Mouse (Mus musculus) liver, postnatal 0 days (tissue): Measurements from ENCODE around the gene Hic1. TPM values are rescaled to one million over a fixed set of nuclear protein-coding genes. Genes with fewer than 3 reads are reported as not detected.

Experiments
- ATAC-seq: fragments of 200-750 bp; cut with Nextera tagmentation; 2 replicates; pipeline ENCODE4 v1.8.0; 2017; ENCODE audit warnings: mild to moderate bottlenecking, moderate library complexity
- DNase-seq: peaks from one replicate; pipeline ENCODE4 v3.0.0-alpha.2; 2016
- H3K27ac ChIP-seq: fragments of 300-500 bp; sonication (generic); 2 replicates; pipeline ENCODE4 v1.5.1; 2014; ENCODE audit warnings: antibody characterized with exemption, moderate library complexity, mild to moderate bottlenecking, low read depth
- H3K27me3 ChIP-seq: fragments of 300-500 bp; sonication (generic); 2 replicates; pipeline ENCODE4 v1.6.1; 2014; ENCODE audit warnings: low read length, control low read depth, mixed read lengths; ENCODE audit not compliant: insufficient read depth
- H3K36me3 ChIP-seq: fragments of 300-500 bp; sonication (generic); replicated peaks from 2 replicates; pipeline ENCODE4 v1.6.1; 2014; ENCODE audit warnings: mild to moderate bottlenecking, control low read depth, low read length, moderate library complexity, mixed read lengths; ENCODE audit not compliant: insufficient read depth
- H3K4me1 ChIP-seq: fragments of 300-500 bp; sonication (generic); 2 replicates; pipeline ENCODE4 v1.6.1; 2014; ENCODE audit warnings: antibody characterized with exemption, mild to moderate bottlenecking, control low read depth; ENCODE audit not compliant: insufficient read depth
- H3K4me2 ChIP-seq: fragments of 300-500 bp; sonication (generic); 2 replicates; pipeline ENCODE4 v1.6.1; 2014; ENCODE audit warnings: low read depth, mild to moderate bottlenecking, low read length, moderate library complexity, mixed read lengths
- H3K4me3 ChIP-seq: fragments of 300-500 bp; sonication (generic); 2 replicates; pipeline ENCODE4 v1.5.1; 2014; ENCODE audit warnings: low read depth, low read length
- H3K9ac ChIP-seq: fragments of 300-500 bp; sonication (generic); replicated peaks from 2 replicates; pipeline ENCODE4 v1.6.1; 2014; ENCODE audit warnings: mild to moderate bottlenecking, moderate library complexity
- H3K9me3 ChIP-seq: fragments of 300-500 bp; sonication (generic); 2 replicates; pipeline ENCODE4 v1.6.1; 2016; ENCODE audit warnings: mild to moderate bottlenecking, control low read depth, low read length, mixed read lengths
- CTCF ChIP-seq: sonication (generic); IDR thresholded peaks from 2 replicates; pipeline ENCODE4 v1.5.1; 2016; ENCODE audit warnings: antibody characterized with exemption, low read depth
- EP300 ChIP-seq: IDR thresholded peaks from 2 replicates; pipeline ENCODE4 v1.6.1; 2016; ENCODE audit warnings: antibody characterized with exemption, low read depth, mild to moderate bottlenecking
- WGBS: fragments of 180-500 bp; shearing (Covaris S2); extraction: QIAGEN DNeasy Blood & Tissue Kit; methylation state at CpG from one replicate; pipeline ENCODE4 v1.1.7; 2014; ENCODE audit not compliant: insufficient replicate concordance; 5-methylcytosine and 5-hydroxymethylcytosine counted together
- polyA plus RNA-seq: library from polyadenylated mRNA; unstranded; fragments of >200 nt; fragmentation: Nextera tagmentation; extraction: Ambion mirVana; gene quantifications from 2 replicates; pipeline ENCODE4 v1.2.1, GENCODE M21; 2015

The Hic1 gene
- polyA plus RNA-seq, 1 experiment from 2014 or later = 1.1 TPM

- Histone ChIP-seq H3K9me3 (no peaks in the 10 kb centered on the region), H3K27ac (no peak overlapping the region), H3K4me1 (peaks cover 62% of the 10 kb centered on the region), H3K27me3 (peaks cover 92% of the 10 kb centered on the region), H3K4me2 (peak overlapping the region; percentile 91), H3K36me3 (no peaks in the 10 kb centered on the region), H3K9ac (no peak overlapping the region), H3K4me3 (peak overlapping the region; percentile 62)
- TF ChIP-seq CTCF (peak; percentile 84), EP300 (no peak)
- DNase-seq (peak; percentile 92), ATAC-seq (peak; percentile 40)
- WGBS = 1% methylated on average over 36 of the region's 38 CpGs
Observed at GRCm38 (mm10) chr11:75170136-75170751, 925 bp upstream of the Hic1 start.

GRCm38 (mm10) chr11:75168590-75169361 is 543 bp downstream of the Hic1 start:
- Histone ChIP-seq H3K27me3 (peaks cover 96% of the 10 kb centered on the region), H3K4me3 (peak overlapping the region; percentile 62), H3K36me3 (no peaks in the 10 kb centered on the region; the same call in 1 of the 2 replicates), H3K9me3 (no peaks in the 10 kb centered on the region), H3K4me2 (peak overlapping the region; percentile 91), H3K27ac (peak overlapping the region; percentile 57), H3K9ac (peak overlapping the region; percentile 65), H3K4me1 (peaks cover 66% of the 10 kb centered on the region)
- DNase-seq (peak; percentile 88), ATAC-seq (peak; percentile 35; the same call in 1 of the 2 replicates)
- WGBS = under 1% methylated on average over 70 of the region's 83 CpGs
- TF ChIP-seq CTCF = peak; percentile 97
- TF ChIP-seq EP300 = no peak

GRCm38 (mm10) chr11:75167643-75168589 is 1.4 kb downstream of the Hic1 start:
- Histone ChIP-seq H3K27ac (peak overlapping the region; percentile 57; the same call in 1 of the 2 replicates), H3K9ac (peak overlapping the region; percentile 65), H3K27me3 (peaks cover 87% of the 10 kb centered on the region), H3K4me2 (peak overlapping the region; percentile 91), H3K4me1 (peaks cover 62% of the 10 kb centered on the region), H3K36me3 (peaks cover 6% of the 10 kb centered on the region), H3K9me3 (no peaks in the 10 kb centered on the region), H3K4me3 (peak overlapping the region; percentile 62)
- ATAC-seq (no peak), DNase-seq (peak; percentile 36)
- WGBS = 4% methylated on average over 46 of the region's 63 CpGs
- TF ChIP-seq CTCF (no peak), EP300 (no peak)

- Histone ChIP-seq H3K4me1 (peaks cover 54% of the 10 kb centered on the region), H3K27ac (no peak overlapping the region), H3K4me3 (peak overlapping the region; percentile 62), H3K4me2 (peak overlapping the region; percentile 91), H3K9ac (peak overlapping the region; percentile 34), H3K36me3 (peaks cover 7% of the 10 kb centered on the region), H3K27me3 (peaks cover 79% of the 10 kb centered on the region), H3K9me3 (no peaks in the 10 kb centered on the region)
- ATAC-seq (no peak), DNase-seq (peak; percentile 48)
- WGBS = 4% methylated on average over 67 of the region's 68 CpGs
- no peak for TF ChIP-seq EP300
- TF ChIP-seq CTCF = no peak
Observed at GRCm38 (mm10) chr11:75166861-75167642, 2.3 kb downstream of the Hic1 start.

GRCm38 (mm10) chr11:75166193-75166842 is 3.0 kb downstream of the Hic1 start:
- Histone ChIP-seq H3K9ac (peak overlapping the region; percentile 34), H3K36me3 (peaks cover 12% of the 10 kb centered on the region), H3K4me3 (peak overlapping the region; percentile 62), H3K9me3 (no peaks in the 10 kb centered on the region), H3K27ac (no peak overlapping the region), H3K4me2 (peak overlapping the region; percentile 91), H3K4me1 (peaks cover 51% of the 10 kb centered on the region), H3K27me3 (peaks cover 71% of the 10 kb centered on the region)
- no peak for TF ChIP-seq EP300
- no peak for TF ChIP-seq CTCF
- WGBS = 14% methylated on average over 55 of the region's 55 CpGs
- no peak for ATAC-seq
- DNase-seq = peak; percentile 38
